Mouse (Mus musculus) C2C12 (cell line): ENCODE data around the gene Grik4. TPM values are rescaled to one million over a fixed set of nuclear protein-coding genes. Genes with fewer than 3 reads are reported as not detected.

Experiments
- H3K27me3 ChIP-seq: one replicate; pipeline ENCODE4 v1.6.1; 2011; ENCODE audit not compliant: control insufficient read depth, insufficient read depth, insufficient read length
- H3K36me3 ChIP-seq: one replicate; pipeline ENCODE4 v1.6.1; 2011; ENCODE audit not compliant: control insufficient read depth, insufficient read depth
- H3K4me3 ChIP-seq: one replicate; pipeline ENCODE4 v1.5.1; 2011; ENCODE audit warnings: mild to moderate bottlenecking, control low read depth; ENCODE audit not compliant: poor library complexity, insufficient read depth, severe bottlenecking
- H3K79me2 ChIP-seq: one replicate; pipeline ENCODE4 v1.6.1; 2011; ENCODE audit not compliant: control insufficient read depth, insufficient read depth
- H3K79me3 ChIP-seq: one replicate; pipeline ENCODE4 v1.6.1; 2011; ENCODE audit warnings: low read depth, control low read depth
- H3ac ChIP-seq: one replicate; pipeline ENCODE3; 2011; ENCODE audit warnings: low read depth; ENCODE audit not compliant: control insufficient read depth, insufficient read length
- CEBPB ChIP-seq: IDR thresholded peaks from one replicate; pipeline ENCODE4 v1.6.1; 2011; ENCODE audit warnings: low read depth, mild to moderate bottlenecking, control low read depth, moderate library complexity
- CTCF ChIP-seq: IDR thresholded peaks from one replicate; pipeline ENCODE4 v1.5.1; 2011; ENCODE audit not compliant: control insufficient read depth, insufficient read depth, insufficient read length
- FOSL1 ChIP-seq: IDR thresholded peaks from one replicate; pipeline ENCODE4 v1.8.0; 2011; ENCODE audit warnings: mild to moderate bottlenecking, low read length; ENCODE audit not compliant: poor library complexity, insufficient read depth, severe bottlenecking
- MAX ChIP-seq: IDR thresholded peaks from one replicate; pipeline ENCODE4 v1.6.1; 2011; ENCODE audit warnings: mild to moderate bottlenecking, control low read depth
- MYOD1 ChIP-seq: IDR thresholded peaks from one replicate; pipeline ENCODE4 v1.6.1; 2011; ENCODE audit warnings: low read depth; ENCODE audit not compliant: control insufficient read depth, insufficient read length
- MYOG ChIP-seq: IDR thresholded peaks from one replicate; pipeline ENCODE4 v1.6.1; 2011; ENCODE audit not compliant: control insufficient read depth, insufficient read length; ENCODE audit errors: extremely low read depth
- USF1 ChIP-seq: IDR thresholded peaks from one replicate; pipeline ENCODE4 v1.6.1; 2011; ENCODE audit warnings: low read depth, mild to moderate bottlenecking, control low read depth, moderate library complexity
- polyA plus RNA-seq: library from polyadenylated mRNA; unstranded; fragments of >200 nt; fragmentation: generic; extraction: Trizol; gene quantifications from one replicate; pipeline ENCODE4 v1.2.1, GENCODE M21; 2012; ENCODE audit warnings: missing spikeins

The Grik4 gene
- polyA plus RNA-seq, 1 experiment, result not detected

DNA sequence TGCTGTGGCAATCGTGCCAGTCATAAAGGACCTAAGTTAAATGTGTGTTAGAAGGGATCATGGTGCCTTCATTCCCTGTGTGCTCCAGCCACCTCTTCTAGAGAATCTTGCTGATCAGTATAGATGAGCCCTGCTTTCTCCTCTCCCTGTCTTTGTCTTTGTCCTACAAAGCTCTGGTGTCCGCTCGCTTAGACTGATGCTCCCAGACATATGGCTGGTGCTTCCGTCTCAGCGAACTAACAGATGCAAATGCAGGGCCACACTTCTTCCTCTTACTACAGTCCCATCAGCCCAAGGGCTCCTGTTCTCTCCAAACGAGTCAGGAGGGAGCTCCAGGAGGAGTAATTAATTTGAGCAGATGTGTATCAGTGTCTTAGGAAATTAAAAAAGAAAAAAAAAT is 71.4 kb downstream of the Grik4 start:
- H3K4me3 ChIP-seq, result no peak overlapping the region
- peaks cover 9% of the 10 kb centered on the region for H3K27me3 ChIP-seq
- no peak overlapping the region for H3ac ChIP-seq
- H3K79me3 ChIP-seq, result no peaks in the 10 kb centered on the region
- no peaks in the 10 kb centered on the region for H3K79me2 ChIP-seq
- no peak for TF ChIP-seq CTCF
- TF ChIP-seq MAX, result no peak
- TF ChIP-seq FOSL1, result no peak
- no peak for TF ChIP-seq MYOD1
- TF ChIP-seq MYOG, result no peak
- no peak for TF ChIP-seq USF1
- TF ChIP-seq CEBPB, result no peak
- H3K36me3 ChIP-seq, result no peaks in the 10 kb centered on the region

DNA sequence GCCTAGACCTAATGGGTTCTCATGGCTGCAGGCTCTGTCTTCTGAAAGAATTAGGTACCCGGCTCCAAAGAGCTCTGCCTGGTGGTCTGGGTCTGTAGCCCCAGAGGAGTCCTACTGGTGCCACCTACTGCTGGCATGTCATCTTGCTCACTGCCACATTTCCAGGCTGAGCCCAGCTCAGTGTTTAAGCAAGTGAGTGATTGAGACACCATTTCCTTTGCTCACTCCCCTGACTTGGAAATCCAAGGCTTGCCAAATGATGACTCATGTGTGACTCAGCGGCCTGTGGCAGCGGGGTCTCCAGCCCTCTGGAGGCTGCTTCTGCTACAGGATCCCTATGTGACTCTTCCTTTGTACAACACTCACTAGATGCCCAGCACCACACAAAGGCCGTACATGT is 72.6 kb downstream of the Grik4 start:
- H3K79me2 ChIP-seq, result no peaks in the 10 kb centered on the region
- H3ac ChIP-seq, result no peak overlapping the region
- H3K27me3 ChIP-seq, result peaks cover 5% of the 10 kb centered on the region
- no peak overlapping the region for H3K4me3 ChIP-seq
- H3K36me3 ChIP-seq, result no peaks in the 10 kb centered on the region
- no peaks in the 10 kb centered on the region for H3K79me3 ChIP-seq
- TF ChIP-seq FOSL1 (peak; percentile 15), MYOD1 (no peak), MYOG (no peak), CEBPB (peak; percentile 40)

DNA sequence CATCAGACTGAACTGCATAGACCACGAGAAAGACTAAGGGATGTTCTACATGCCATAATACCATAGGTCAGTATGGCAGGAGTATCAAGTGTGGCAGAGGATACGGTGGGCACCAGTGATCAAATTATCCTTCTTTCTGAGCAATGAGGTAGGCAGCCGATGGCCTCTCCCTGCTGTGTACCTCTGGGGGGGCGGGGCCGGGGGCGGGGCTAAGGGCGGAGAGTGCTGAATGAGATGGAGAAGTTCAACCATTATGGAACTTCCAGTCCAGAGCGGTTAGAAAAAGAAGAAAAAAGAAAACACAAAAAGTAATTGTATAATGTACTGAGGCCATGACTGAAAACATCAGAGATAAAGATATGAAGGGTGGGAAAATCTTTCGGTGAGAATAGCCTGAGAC is 74.0 kb downstream of the Grik4 start:
- Histone ChIP-seq H3K79me2 (no peaks in the 10 kb centered on the region), H3K79me3 (no peaks in the 10 kb centered on the region), H3ac (no peak overlapping the region), H3K27me3 (peaks cover 5% of the 10 kb centered on the region), H3K4me3 (no peak overlapping the region), H3K36me3 (no peaks in the 10 kb centered on the region)
- no peak for TF ChIP-seq MYOG
- TF ChIP-seq USF1, result no peak
- TF ChIP-seq MYOD1, result no peak
- TF ChIP-seq FOSL1, result no peak
- TF ChIP-seq CTCF, result no peak
- no peak for TF ChIP-seq CEBPB
- no peak for TF ChIP-seq MAX

DNA sequence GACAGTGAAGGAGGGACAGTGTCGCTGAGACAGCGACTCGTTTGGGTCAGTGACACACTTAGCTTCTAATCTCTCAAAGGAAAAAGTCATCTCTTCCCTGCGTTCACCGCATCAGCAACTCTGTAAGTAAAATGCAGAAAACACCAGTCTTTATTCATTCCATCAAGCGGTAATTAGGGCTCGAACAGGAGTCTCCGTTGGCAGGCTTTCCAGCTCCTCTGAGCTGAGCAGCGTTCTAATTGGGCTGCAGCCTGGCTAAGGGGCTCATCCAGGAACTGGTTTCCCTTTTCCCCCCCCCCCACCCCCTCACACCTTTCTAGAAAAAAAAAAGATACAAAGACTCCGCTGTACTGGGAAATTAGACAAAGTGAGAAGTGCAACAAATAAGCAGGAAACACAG is 75.8 kb downstream of the Grik4 start:
- H3ac ChIP-seq, result no peak overlapping the region
- H3K36me3 ChIP-seq, result no peaks in the 10 kb centered on the region
- no peak for TF ChIP-seq MYOD1
- no peak for TF ChIP-seq CTCF
- no peak for TF ChIP-seq FOSL1
- no peak for TF ChIP-seq USF1
- no peak for TF ChIP-seq CEBPB
- no peak for TF ChIP-seq MAX
- TF ChIP-seq MYOG, result no peak
- H3K27me3 ChIP-seq, result peaks cover 5% of the 10 kb centered on the region
- no peaks in the 10 kb centered on the region for H3K79me3 ChIP-seq
- no peak overlapping the region for H3K4me3 ChIP-seq
- no peaks in the 10 kb centered on the region for H3K79me2 ChIP-seq

GRCm38 (mm10) chr9:42866650-42867049 is 77.6 kb downstream of the Grik4 start:
- Histone ChIP-seq H3K79me2 (no peaks in the 10 kb centered on the region), H3K27me3 (peaks cover 5% of the 10 kb centered on the region), H3K36me3 (no peaks in the 10 kb centered on the region), H3ac (no peak overlapping the region), H3K4me3 (no peak overlapping the region), H3K79me3 (no peaks in the 10 kb centered on the region)
- TF ChIP-seq MYOG, result no peak
- no peak for TF ChIP-seq FOSL1
- TF ChIP-seq CEBPB, result no peak
- no peak for TF ChIP-seq USF1

DNA sequence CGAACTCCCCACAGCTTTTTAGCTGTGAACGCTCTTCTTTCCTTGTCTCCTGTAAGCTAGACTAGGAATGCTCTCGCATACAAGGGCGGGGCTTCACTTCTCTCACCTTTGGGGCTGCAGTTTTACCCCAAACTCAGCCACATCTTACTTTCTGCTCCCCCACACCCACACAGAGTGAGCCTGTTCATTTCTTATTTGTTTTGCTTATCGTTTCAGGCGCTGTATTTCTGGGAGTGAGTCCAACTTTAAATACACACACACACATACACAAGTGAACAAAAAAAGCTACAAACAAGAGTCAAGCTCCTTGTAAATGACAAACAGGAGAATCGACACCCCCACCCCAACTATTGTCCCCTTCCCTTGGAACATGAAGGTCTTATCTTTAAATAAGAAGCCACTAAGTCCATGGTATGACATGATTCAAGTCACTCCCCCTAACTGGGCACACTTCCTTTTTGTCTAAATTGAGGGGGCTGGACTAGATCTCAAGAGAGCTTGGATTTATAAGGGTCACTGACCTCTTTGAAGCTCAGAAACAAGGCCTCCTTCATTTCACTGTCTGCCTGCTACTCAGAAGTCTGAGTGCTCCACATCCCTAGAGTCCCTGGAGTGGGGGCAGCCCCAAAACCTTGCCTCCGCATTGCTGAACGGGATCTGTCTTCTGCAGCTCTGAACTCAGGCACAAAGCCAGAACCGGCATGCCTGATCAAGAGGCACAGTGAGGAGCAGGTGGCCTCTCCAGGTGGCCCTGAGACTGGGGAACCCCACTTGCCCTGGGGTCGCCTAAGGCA is 79.1 kb downstream of the Grik4 start:
- H3K79me2 ChIP-seq, result no peaks in the 10 kb centered on the region
- H3K27me3 ChIP-seq, result peaks cover 5% of the 10 kb centered on the region
- no peaks in the 10 kb centered on the region for H3K79me3 ChIP-seq
- no peaks in the 10 kb centered on the region for H3K36me3 ChIP-seq
- H3K4me3 ChIP-seq, result no peak overlapping the region
- H3ac ChIP-seq, result no peak overlapping the region
- TF ChIP-seq USF1 (no peak), MAX (no peak), FOSL1 (no peak), MYOD1 (no peak), CEBPB (no peak), CTCF (no peak), MYOG (no peak)
